Mouse (Mus musculus) heart, postnatal 0 days (tissue): ENCODE data around the gene Mrpl36. TPM values are rescaled to one million over a fixed set of nuclear protein-coding genes. Genes with fewer than 3 reads are reported as not detected.

Experiments
- ATAC-seq: fragments of 200-750 bp; cut with Nextera tagmentation; 2 replicates; pipeline ENCODE4 v1.8.0; 2017; ENCODE audit warnings: low read depth, moderate number of reproducible peaks, moderate library complexity; ENCODE audit not compliant: insufficient read depth
- DNase-seq: peaks from one replicate; pipeline ENCODE4 v3.0.0-alpha.2; 2016; ENCODE audit warnings: low spot score
- H3K27ac ChIP-seq: fragments of 300-500 bp; sonication (generic); 2 replicates; pipeline ENCODE4 v1.5.1; 2014; ENCODE audit warnings: low read depth, mild to moderate bottlenecking
- H3K27me3 ChIP-seq: fragments of 300-500 bp; sonication (generic); 2 replicates; pipeline ENCODE4 v1.6.1; 2014; ENCODE audit warnings: low read length, mixed read lengths; ENCODE audit not compliant: control insufficient read depth, insufficient read depth
- H3K36me3 ChIP-seq: fragments of 300-500 bp; sonication (generic); replicated peaks from 2 replicates; pipeline ENCODE4 v1.6.1; 2014; ENCODE audit warnings: low read length, mixed read lengths; ENCODE audit not compliant: control insufficient read depth, insufficient read depth
- H3K4me1 ChIP-seq: fragments of 300-500 bp; sonication (generic); 2 replicates; pipeline ENCODE4 v1.6.1; 2014; ENCODE audit warnings: antibody characterized with exemption; ENCODE audit not compliant: control insufficient read depth, insufficient read depth
- H3K4me2 ChIP-seq: fragments of 300-500 bp; sonication (generic); 2 replicates; pipeline ENCODE4 v1.6.1; 2014; ENCODE audit warnings: low read depth, mild to moderate bottlenecking, low read length, moderate library complexity
- H3K4me3 ChIP-seq: fragments of 300-500 bp; sonication (generic); 2 replicates; pipeline ENCODE4 v1.5.1; 2014; ENCODE audit warnings: low read depth, low read length
- H3K9ac ChIP-seq: fragments of 300-500 bp; sonication (generic); replicated peaks from 2 replicates; pipeline ENCODE4 v1.6.1; 2014; ENCODE audit warnings: low read depth, low read length, mixed read lengths
- H3K9me3 ChIP-seq: fragments of 300-500 bp; sonication (generic); replicated peaks from 2 replicates; pipeline ENCODE4 v1.6.1; 2016; ENCODE audit warnings: low read length; ENCODE audit not compliant: control insufficient read depth
- CTCF ChIP-seq: IDR thresholded peaks from 2 replicates; pipeline ENCODE4 v1.5.1; 2016; ENCODE audit warnings: antibody characterized with exemption, control low read depth, low read depth
- EP300 ChIP-seq: IDR thresholded peaks from 2 replicates; pipeline ENCODE4 v1.6.1; 2016; ENCODE audit warnings: antibody characterized with exemption, low read depth
- WGBS: fragments of 180-500 bp; shearing (Covaris S2); extraction: QIAGEN DNeasy Blood & Tissue Kit; methylation state at CpG from one replicate; pipeline ENCODE4 v1.1.7; 2014; 5-methylcytosine and 5-hydroxymethylcytosine counted together
- polyA plus RNA-seq: library from polyadenylated mRNA; unstranded; fragments of >200 nt; fragmentation: Nextera tagmentation; extraction: Ambion mirVana; gene quantifications from 2 replicates; pipeline ENCODE4 v1.2.1, GENCODE M21; 2015
- total RNA-seq: library from RNA; depleted of rRNA; stranded (reverse); fragments of >200 nt; gene quantifications from 2 replicates; pipeline ENCODE4 v1.2.3, GENCODE M21; 2014; ENCODE audit warnings: low replicate concordance; rRNA removed

The Mrpl36 gene
- total and polyA plus RNA-seq, 2 experiments from 2014 or later = 102 to 130 TPM

DNA sequence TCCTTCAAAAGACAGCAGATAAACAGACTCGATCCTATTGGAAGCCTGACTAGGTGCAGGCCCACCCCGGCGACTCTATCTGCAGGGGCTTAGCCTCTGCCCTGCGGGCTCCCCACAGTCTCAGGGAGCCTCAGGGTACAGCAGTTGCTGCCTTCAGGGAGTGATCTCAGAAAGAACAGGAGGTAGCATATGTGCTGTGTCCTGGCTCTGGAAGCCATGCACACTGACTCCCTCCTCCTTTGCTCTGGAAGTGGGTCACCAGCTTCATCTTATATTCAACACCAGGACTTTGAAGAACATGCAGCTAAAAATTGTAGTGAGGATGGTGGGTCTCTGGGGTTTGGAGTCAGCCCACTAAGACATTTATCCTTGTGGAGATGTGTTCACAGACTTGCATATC is 45.1 kb downstream of the Mrpl36 start:
- no peaks in the 10 kb centered on the region for H3K27me3 ChIP-seq
- DNase-seq (no peak), ATAC-seq (no peak)
- H3K9ac ChIP-seq = no peak overlapping the region
- 68% methylated on average over 4 of the region's 4 CpGs for WGBS
- no peak overlapping the region for H3K4me2 ChIP-seq
- no peak for TF ChIP-seq CTCF
- TF ChIP-seq EP300 = no peak
- no peaks in the 10 kb centered on the region for H3K4me1 ChIP-seq
- H3K9me3 ChIP-seq = no peaks in the 10 kb centered on the region
- no peak overlapping the region for H3K27ac ChIP-seq
- no peak overlapping the region for H3K4me3 ChIP-seq
- no peaks in the 10 kb centered on the region for H3K36me3 ChIP-seq

DNA sequence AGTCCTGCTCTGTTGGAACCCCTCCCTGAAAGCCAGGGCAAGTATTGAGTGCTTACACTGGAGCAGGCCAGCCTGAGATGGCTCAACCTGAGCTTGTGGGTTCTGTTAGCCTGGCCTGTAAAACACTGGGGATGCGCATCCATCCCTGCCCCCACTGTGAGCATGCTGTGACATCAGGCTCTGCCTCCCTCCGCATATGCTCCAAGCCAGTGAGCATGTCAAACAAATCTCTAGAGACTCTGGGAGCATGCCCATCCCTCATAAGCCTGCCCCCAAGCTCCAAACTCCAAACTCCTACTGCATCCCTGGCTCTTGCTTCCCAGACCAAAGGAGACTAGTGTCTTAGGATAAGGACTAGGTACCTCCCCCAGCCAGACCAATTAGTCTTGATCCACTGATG is 46.3 kb downstream of the Mrpl36 start:
- Histone ChIP-seq H3K9me3 (no peaks in the 10 kb centered on the region), H3K4me1 (no peaks in the 10 kb centered on the region), H3K9ac (no peak overlapping the region), H3K4me3 (no peak overlapping the region), H3K36me3 (no peaks in the 10 kb centered on the region), H3K4me2 (no peak overlapping the region), H3K27me3 (no peaks in the 10 kb centered on the region), H3K27ac (no peak overlapping the region)
- ATAC-seq (no peak), DNase-seq (no peak)
- WGBS = 69% methylated on average over 2 of the region's 2 CpGs
- TF ChIP-seq CTCF = no peak
- TF ChIP-seq EP300 = no peak

DNA sequence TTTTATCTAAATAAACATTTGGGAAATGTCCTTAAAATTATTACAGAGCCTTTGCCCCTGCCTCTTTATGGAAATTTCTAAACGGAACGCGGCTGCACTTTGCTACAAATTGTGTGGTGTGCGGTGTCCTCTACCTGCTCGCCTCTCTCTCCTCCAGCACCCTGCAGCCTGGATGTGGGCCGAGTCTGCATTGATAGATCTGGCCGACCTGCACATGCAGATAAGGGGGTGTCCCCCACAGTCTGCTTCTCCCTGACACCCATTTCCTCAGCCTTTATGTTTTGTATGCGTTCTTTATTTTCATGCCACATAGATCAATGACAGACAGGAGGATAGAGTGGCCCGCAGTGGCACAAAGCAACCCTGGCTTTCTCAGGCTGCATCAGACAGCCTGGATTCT is 49.3 kb downstream of the Mrpl36 start:
- ATAC-seq = no peak
- Histone ChIP-seq H3K4me2 (no peak overlapping the region), H3K27ac (no peak overlapping the region), H3K4me3 (no peak overlapping the region), H3K9me3 (no peaks in the 10 kb centered on the region), H3K9ac (no peak overlapping the region), H3K27me3 (no peaks in the 10 kb centered on the region), H3K36me3 (no peaks in the 10 kb centered on the region), H3K4me1 (no peaks in the 10 kb centered on the region)
- WGBS = 84% methylated on average over 9 of the region's 9 CpGs
- DNase-seq = no peak
- no peak for TF ChIP-seq EP300
- no peak for TF ChIP-seq CTCF

Other genes starting within 250 kb of the Mrpl36 start
- 64.0 and 85.4 TPM in 2 replicates for gene Irx4, start 68.0 kb upstream of the Mrpl36 start, total RNA-seq
- gene Irx4, start 68.0 kb upstream of the Mrpl36 start, polyA plus RNA-seq = 43.4 and 54.9 TPM in 2 replicates
- gene Ndufs6, start within 50 bp of the Mrpl36 start, total RNA-seq = 333 and 427 TPM in 2 replicates
- gene Ndufs6, start within 50 bp of the Mrpl36 start, polyA plus RNA-seq = 1,466 and 1,522 TPM in 2 replicates
- gene Lpcat1, start 138.7 kb downstream of the Mrpl36 start, total RNA-seq = 22.2 and 36.3 TPM in 2 replicates
- 7.7 and 7.8 TPM in 2 replicates for gene Lpcat1, start 138.7 kb downstream of the Mrpl36 start, polyA plus RNA-seq
- gene Slc6a3, start 208.2 kb downstream of the Mrpl36 start, total RNA-seq = not detected in 2 replicates
- gene Slc6a3, start 208.2 kb downstream of the Mrpl36 start, polyA plus RNA-seq = not detected in 2 replicates